Mouse (Mus musculus) c-Kit-positive CD71-positive TER-119-negative erythroid progenitor cells, embryonic 14.5 days (primary cell): ENCODE data around the gene Alg9.

ENCODE experiments used
- DNase-seq: peaks from one replicate; pipeline ENCODE4 v3.0.0-alpha.2; 2013; ENCODE audit warnings: low read depth

Gene Alg9

GRCm38 (mm10) chr9:50885600-50885987 is 110.8 kb downstream of the Alg9 start:
- DNase-seq: no peak

- no peak for DNase-seq
These were observed 112.1 kb downstream of the Alg9 start for GRCm38 (mm10) chr9:50886870-50887269.

- DNase-seq: no peak
These were observed 112.5 kb downstream of the Alg9 start for GRCm38 (mm10) chr9:50887351-50887750.

- DNase-seq: no peak
These were observed 114.4 kb downstream of the Alg9 start for GRCm38 (mm10) chr9:50889211-50889610.

- no peak for DNase-seq
These were observed 115.1 kb downstream of the Alg9 start for GRCm38 (mm10) chr9:50889964-50890363.

- DNase-seq: no peak
These were observed 115.8 kb downstream of the Alg9 start for GRCm38 (mm10) chr9:50890494-50891090.
